Mouse (Mus musculus) heart, postnatal 10 days (tissue): ENCODE measurements around the gene Nfyb. TPM values are rescaled to one million over a fixed set of nuclear protein-coding genes. Genes with fewer than 3 reads are reported as not detected.

Experiments
- DNase-seq, 2 experiments: peaks; one replicate each; pipeline ENCODE4 v3.0.0; 2021
- intact Hi-C: fragments of 180-260 bp; cut with DNase I; formaldehyde crosslinking; loops from one replicate; pipeline ENCODE4 v1.15.1; 2025
- total RNA-seq, 2 experiments: library from RNA; stranded (reverse); gene quantifications; 2 replicates each; pipeline ENCODE4 v1.2.3; 2021

Gene Nfyb
- total RNA-seq, 2 experiments from 2014 or later = 18.4 to 19.9 TPM

GRCm38 (mm10) chr10:82780816-82781215 is 16.9 kb upstream of the Nfyb start:
- intact Hi-C loops = no loop called here
- DNase-seq = no peak

DNA sequence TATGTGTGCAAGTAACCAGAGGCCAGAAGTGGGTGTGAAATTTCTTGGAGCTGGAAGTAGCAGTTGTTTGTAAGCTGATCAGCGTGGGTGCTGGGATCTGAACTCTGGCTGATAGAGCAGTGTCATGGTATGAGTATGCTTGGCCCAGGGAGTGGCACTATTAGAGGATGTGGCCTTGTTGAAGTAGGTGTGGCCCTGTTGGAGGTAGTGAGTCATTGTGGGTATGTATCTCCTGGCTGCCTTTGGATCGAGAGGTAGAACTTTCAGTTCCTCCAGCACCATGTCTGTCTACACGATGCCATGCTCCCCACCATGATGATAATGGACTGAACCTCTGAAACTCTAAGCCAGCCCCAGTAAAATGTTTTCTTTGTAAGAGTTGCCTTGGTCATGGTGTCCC is 16.4 kb upstream of the Nfyb start:
- intact Hi-C loops = no loop called here
- no peak for DNase-seq

GRCm38 (mm10) chr10:82779831-82780230 is 15.9 kb upstream of the Nfyb start:
- intact Hi-C loops = no loop called here
- no peak for DNase-seq

- intact Hi-C loops = no loop called here
Measured at GRCm38 (mm10) chr10:82778791-82779549, 15.0 kb upstream of the Nfyb start.

DNA sequence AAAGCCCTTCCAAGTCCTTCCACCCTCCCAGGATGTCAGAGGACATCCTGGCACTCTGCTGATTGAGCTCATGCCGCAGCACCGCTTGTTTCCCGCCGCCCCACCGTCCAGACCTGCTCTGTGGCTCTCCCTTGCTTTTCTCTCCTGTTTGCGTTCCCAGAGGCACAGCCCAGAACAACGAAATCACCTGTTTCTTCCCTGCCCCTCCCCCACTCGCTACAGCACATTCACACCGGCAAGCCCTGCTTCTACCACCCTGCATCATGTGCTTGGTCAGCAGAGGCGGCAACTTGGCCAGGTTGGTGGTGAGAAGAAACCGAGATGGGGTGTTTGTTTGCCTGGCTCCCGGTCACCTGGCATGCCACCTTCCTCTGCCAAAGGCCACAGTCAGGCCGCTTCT is 13.9 kb upstream of the Nfyb start:
- intact Hi-C loops = no loop called here

More at GRCm38 (mm10) chr10:82778791-82779549, 15.0 kb upstream of the Nfyb start:
- DNase-seq = no peak

GRCm38 (mm10) chr10:82777075-82777474 is 13.1 kb upstream of the Nfyb start:
- intact Hi-C loops = no loop called here
- no peak for DNase-seq

More for the DNA sequence above, 13.9 kb upstream of the Nfyb start:
- no peak for DNase-seq

DNA sequence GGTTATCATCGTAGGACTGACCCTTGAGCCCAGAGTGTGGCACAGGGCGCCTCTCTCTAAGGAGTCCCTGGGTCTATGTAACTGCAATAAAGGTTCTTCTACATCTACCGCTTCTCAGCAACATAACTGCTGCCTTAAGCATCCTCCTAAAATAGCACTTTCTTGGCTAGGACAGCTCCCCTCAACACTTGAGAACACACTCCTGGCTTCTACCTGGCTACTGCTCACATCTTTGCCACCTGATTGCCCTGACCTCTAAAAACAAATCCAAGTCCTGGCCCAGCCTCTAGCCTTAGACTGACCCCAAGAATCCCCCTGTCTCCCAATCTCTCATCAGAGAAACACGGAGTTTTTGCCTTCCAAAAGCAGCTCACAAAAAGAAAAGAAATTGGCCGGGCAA is 10.9 kb upstream of the Nfyb start:
- intact Hi-C loops = no loop called here
- DNase-seq = no peak

DNA sequence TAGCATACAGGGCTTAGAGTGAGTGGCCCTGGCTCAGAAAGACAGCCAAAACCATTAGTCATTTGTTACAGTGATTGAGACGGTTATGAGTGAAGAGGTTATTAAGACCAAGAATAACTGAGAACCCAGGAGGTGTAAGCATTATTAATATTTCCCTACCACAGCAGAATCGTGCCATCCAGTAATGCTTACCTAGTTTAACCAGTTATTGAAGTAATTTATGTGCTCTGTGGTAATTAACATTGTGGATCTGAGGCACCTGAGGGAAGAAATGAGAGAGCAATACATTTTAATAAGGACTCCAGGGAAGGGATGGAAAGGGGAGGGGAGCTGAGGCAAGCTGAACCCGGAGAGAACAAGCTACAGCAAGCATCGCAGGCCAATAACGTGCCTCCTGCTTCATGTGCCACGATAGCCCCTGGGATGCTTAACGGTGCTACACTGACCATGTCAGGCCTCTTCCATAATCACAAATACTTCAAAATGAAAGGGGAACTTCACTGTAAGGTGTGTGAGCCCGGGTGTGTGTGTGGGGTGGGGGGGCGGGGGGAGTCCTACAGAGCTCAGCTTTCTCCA is 7.7 kb upstream of the Nfyb start:
- no peak for DNase-seq
- intact Hi-C loops = no loop called here

DNA sequence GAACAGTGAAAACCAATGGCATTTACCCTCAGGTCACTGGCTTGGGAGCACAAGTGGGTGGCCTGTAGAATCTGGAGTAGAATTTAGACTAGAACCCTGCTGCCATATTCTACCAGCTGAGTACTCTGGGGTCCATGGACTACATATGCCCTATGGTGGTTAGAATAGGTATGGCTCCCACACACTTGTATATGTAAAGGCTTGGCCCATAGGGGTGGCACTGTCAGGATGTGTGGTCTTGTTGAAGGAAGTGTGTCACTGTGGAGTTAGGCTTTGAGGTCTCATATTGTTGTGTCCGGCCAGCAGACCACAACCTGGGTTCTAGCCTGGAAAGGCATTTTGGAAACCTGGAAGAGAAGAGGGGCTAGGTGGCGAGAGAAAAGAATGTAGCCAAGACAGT is 6.8 kb upstream of the Nfyb start:
- intact Hi-C loops = no loop called here

DNA sequence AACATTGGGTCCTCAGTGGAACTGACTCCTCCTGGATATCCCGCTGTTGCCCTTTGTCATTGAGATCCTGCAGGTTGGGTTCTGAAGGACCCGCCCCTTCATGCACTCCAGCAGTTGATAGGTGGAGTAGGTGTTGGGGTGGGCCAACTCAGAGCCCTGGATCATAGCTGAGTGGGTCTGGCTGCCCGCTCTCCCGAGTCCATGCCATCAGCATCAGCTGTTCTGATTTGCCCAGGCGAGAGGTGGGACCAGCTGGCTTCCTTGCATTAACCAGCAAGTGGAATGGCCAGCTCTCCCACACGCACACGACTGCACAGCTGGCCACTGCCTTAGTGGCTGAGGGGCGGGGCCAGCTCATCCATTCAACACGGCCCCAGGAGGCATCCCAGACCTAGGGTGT is 5.0 kb upstream of the Nfyb start:
- DNase-seq = no peak
- intact Hi-C loops = loop anchor here (10.0 kb wide), 1 partner anchor 776 kb away; the partner anchor contains the start of gene Washc4

More for the DNA sequence above, 6.8 kb upstream of the Nfyb start:
- no peak for DNase-seq

GRCm38 (mm10) chr10:82762756-82763681 is 925 bp downstream of the Nfyb start:
- intact Hi-C loops = loop anchor here (5.0 to 10.0 kb wide), 2 partner anchors 99 to 782 kb away; partner anchors contain the start of gene Washc4
- peak; percentile 52 to 54 for DNase-seq

DNA sequence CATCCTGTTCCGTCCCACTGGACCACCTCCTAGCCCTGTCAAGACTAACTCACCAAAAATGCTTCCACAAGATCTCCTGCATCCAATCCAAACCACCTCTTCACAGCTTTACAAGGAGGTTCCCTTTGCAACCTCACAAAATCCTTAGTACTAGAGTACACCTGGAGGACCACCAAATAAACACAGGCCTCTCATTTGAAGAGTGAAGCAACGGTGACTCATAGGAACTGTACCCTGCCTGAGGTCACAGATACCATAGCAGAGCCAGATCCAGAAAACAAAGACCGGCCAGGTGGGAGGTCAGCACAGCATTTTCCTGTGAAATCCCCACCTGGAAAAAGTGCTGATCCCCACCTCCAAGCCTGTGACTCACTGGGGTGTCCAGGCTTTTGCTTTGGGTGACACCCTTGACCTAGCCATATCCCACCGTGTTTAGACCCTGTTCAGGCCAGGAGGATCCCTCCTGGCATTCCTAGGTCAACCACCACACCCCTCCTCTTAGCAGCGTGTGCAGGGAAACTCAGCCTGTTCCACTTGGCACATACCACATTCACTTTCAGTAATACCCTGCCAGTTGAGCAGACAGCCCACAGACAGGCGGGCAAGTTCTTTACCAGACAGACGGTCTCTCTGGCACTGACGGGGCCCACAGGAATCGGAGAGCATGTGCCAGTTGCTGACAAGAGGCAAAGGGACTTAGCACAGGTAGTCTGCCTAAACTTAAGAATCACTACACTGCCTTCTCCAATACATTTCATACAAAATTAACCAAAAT is 2.7 kb downstream of the Nfyb start:
- peak; percentile 15 to 16 for DNase-seq
- intact Hi-C loops = loop anchor here (5.0 to 10.0 kb wide), 2 partner anchors 101 to 784 kb away; partner anchors contain the start of gene Washc4

GRCm38 (mm10) chr10:82759706-82760105 is 4.2 kb downstream of the Nfyb start:
- intact Hi-C loops = loop anchor here (5.0 to 10.0 kb wide), 2 partner anchors 103 to 785 kb away; partner anchors contain the start of gene Washc4
- DNase-seq = no peak

DNA sequence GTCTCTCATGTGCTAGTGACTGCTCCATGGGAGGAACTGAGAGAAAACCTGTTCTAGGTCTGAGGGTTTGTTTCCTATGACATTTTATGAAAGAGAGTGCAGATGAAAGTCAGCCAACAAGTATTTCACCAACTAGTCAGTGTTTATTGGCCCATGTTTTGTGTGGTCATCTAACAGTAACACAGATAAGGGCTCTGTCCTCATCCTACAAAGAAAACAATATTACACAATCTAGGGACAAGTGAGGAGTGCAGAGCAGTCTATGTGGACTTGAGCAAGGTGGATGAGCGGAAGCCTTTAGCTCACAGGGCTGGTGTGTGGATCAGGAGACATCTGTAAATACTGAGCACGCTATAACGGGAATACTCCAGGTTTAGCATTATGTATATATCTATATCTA is 5.1 kb downstream of the Nfyb start:
- intact Hi-C loops = no loop called here
- DNase-seq = no peak

DNA sequence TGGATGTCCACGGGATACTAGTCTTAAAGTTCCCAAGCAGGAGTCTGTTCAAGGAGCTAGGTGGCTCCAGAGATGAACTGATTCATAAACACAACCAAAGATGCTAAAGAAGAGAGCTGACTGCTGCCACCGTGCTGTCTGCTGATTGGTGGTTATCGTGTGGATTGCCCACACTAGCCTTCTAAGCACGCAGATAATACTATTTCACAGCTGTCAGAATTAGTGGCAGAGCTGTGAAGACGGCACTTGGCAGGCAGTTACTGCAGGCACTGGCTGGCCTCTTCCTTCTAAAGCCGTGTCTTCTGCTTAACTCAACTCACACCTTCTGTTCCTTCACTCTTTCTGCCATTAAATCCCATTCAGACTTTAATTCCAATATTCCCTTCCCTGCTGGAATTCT is 5.6 kb downstream of the Nfyb start:
- no peak for DNase-seq
- intact Hi-C loops = no loop called here

DNA sequence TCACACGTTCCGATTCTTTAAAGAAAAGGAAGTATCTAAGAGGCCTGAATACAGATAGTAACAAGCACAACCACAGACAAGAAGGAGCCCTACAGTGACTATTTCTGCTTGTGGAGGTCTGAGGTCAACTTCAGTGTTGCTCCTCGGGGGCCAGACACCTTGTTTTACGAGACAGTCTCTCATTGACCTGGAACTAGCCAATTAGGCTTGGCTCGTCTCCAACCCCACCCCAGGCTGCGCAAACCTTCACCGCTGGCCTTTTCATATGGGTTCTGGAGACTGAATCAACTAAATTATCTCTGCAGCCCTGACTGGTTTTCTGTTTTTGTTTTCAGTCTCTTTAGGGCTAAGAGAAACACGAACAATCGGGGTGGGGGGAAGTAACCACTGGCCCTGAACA is 6.6 kb downstream of the Nfyb start:
- no peak for DNase-seq

GRCm38 (mm10) chr10:82756466-82756865 is 7.5 kb downstream of the Nfyb start:
- intact Hi-C loops = no loop called here
- no peak for DNase-seq

More for the DNA sequence above, 6.6 kb downstream of the Nfyb start:
- intact Hi-C loops = no loop called here

DNA sequence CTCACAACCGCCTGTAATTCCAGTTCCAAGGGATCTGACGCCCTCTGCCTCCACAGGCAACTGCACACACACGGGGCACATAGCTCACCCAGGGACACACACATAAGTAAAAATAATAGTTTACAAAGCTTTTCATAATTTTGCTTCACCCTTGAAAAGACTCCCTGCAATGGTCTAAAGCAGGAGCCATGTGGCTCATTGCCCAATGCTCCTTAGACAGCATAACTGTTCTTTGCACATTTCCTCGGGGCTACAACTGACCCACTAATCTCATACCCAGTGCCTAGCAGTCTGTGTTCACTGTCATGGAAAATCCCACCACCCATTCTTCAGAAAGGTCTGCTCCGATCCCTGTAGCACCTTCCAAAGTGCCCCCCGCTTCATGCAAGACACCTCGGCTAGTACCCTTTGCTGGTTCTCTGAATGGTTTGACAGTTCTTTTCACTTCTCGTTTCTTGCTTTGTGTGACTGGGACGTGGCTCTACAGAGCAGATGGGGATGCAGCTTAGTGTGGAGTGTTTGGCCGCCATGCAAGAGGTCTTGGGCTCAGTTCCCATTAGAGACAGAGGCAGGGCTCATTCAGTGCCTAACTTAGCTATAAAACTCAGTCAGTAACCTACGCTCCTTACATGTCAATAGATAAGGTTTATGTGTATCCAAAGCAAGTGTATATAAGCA is 8.6 kb downstream of the Nfyb start:
- DNase-seq = no peak
- intact Hi-C loops = no loop called here

DNA sequence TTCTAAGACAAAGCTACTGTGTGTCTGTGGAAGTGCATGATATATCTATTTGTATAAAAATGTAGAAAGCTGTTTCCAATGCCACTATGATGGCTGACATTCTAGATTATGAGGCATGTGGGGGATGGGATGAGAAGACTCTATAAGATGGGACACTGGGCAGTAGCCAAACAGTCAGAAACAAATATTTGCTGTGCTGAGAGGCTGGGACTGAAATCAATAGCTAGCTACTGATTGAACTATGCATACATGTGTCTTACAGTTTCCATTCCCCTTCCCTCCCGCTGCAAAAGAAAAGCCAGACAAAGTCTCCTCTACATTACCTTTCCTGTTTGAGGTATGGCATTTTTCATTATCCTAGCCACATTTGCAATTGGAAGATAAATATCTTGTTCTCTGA is 9.3 kb downstream of the Nfyb start:
- DNase-seq = no peak
- intact Hi-C loops = no loop called here

DNA sequence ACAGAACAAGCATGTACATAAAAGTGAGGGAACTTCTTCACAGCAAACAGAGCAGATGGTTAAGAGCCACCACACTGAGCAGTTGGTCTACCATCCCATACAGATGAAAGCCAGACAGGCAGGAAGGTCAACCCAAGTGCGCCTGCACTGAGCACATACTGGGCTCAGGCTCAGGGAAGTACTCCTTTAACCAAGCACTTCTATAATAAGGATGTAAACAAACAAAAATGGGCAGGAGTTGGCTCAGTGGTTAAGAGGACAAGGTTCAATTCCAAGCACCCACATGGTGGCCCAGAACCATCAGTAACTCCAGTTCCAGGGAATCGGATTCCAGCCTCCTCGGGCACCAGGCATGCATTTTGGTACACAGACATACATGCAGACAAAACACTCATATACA is 11.0 kb downstream of the Nfyb start:
- DNase-seq = no peak
- intact Hi-C loops = no loop called here
